Mouse (Mus musculus): Measurements from ENCODE around the gene Epb41. TPM values are rescaled to one million over a fixed set of nuclear protein-coding genes. Genes with fewer than 3 reads are reported as not detected.

Gene Epb41
- total RNA-seq, 2 experiments from 2014 or later, result 16.8 to 24.1 TPM

DNA sequence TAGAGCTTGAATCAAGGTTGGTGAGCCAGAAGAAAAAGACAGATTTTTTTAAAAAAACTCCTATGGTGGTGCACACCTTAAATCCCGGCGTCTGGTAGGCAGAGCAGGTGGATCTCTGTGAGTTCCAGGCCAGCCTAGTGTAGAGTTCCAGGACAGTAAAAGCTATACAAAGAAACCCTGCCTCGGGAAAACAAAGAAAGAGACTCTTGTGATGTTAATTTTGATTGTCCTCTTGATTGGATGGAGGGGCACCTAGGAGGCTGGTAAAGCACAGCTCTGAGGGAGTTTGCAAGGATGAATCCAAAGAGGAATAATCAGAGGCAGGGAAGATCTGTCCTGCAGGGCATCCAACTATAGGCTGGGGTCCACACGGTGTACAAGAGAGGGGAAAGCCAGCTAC lies 56.6 kb downstream of the Epb41 start:
- no peak for DNase-seq (ENCODE audit: extremely low spot score in 1 of 2, low spot score in 1 of 2)

DNA sequence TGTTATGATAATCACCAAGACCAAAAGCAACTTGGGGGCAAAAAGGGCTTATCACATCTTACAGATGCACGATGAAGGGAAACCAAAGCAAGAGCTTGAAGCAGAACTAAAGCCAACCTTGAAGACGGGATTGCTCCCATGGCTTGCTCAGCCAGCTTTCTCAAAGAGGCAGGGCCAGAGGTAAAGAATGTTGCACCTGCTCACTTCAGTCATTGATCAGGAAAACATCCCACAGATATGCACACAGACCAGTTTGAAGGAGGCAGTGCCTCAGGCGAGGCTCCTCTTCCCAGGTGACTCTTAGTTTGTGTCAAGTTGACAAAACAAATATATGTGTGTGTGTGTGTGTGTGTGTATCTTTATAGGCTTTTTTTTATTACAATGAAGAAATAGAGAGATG lies 59.7 kb downstream of the Epb41 start:
- no peak for DNase-seq (ENCODE audit: extremely low spot score in 1 of 2, low spot score in 1 of 2)

DNA sequence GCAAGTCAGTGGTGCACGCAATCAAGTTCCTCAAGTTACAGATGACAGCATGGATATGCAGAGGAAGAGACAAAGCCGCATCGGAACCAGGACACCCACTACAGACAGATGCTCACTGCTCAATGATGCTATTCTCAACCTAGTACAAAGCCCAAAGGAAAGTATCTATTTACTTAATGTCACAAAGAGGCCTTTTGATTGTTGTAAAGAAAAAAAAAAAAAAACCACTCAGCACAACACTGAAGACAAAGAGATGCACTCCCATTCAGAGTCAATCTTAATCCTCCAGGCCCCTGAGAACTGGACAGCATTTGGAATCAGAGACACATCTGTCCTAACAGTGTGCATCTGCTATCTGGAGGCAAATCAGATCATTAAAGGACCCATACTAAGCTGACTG lies 63.5 kb downstream of the Epb41 start:
- no peak for DNase-seq (ENCODE audit: extremely low spot score in 1 of 2, low spot score in 1 of 2)

- DNase-seq (ENCODE audit: extremely low spot score in 1 of 2, low spot score in 1 of 2), result no peak
Observed at GRCm38 (mm10) chr4:132010416-132010815, 64.7 kb downstream of the Epb41 start.

DNA sequence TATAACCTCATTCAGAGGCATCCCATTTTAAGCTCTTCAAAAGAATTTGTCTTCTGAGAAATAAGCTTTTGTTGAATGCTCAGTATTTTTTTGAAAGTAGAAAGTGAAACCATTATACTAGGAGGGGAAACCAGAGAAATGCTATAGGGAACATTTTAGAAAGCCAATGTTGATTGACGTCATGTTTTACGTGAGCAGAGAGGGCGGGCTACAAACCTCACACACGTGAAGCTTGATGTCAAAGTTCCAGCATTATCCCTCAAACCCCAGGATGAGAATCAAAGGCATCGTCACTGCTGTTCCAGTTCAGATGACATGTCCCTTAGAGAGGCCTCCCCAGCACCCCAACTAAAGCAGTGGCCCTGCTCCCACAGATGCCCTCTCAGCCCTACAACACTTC lies 66.9 kb downstream of the Epb41 start:
- DNase-seq (ENCODE audit: extremely low spot score in 1 of 2, low spot score in 1 of 2), result no peak

DNA sequence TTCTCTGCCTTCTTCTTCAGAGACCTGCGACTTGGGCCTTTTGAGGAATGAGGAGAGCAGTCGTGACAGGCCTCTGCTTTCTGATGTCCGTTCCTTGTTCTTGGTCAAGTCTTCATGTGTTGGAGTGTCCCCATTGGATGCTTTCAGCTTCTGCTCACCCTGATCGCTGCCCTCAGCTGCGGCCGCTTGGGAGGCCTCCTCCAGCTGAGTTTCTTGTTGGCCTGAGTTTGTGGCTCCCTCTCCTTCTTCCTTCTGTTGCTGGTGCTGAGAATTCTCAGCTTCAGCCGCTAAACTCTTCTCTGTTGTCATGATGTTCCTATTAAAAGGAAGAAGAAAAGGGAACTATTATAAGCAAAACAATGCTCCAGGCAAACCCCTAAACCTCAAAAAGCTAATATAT lies 68.0 kb downstream of the Epb41 start:
- DNase-seq (ENCODE audit: extremely low spot score in 1 of 2, low spot score in 1 of 2), result no peak

GRCm38 (mm10) chr4:131998641-131999040 lies 76.5 kb downstream of the Epb41 start:
- DNase-seq (ENCODE audit: extremely low spot score in 1 of 2, low spot score in 1 of 2), result no peak

- no peak for DNase-seq (ENCODE audit: extremely low spot score in 1 of 2, low spot score in 1 of 2)
Observed at GRCm38 (mm10) chr4:131997476-131997875, 77.6 kb downstream of the Epb41 start.

GRCm38 (mm10) chr4:131996985-131997384 lies 78.1 kb downstream of the Epb41 start:
- DNase-seq (ENCODE audit: extremely low spot score in 1 of 2, low spot score in 1 of 2), result no peak

DNA sequence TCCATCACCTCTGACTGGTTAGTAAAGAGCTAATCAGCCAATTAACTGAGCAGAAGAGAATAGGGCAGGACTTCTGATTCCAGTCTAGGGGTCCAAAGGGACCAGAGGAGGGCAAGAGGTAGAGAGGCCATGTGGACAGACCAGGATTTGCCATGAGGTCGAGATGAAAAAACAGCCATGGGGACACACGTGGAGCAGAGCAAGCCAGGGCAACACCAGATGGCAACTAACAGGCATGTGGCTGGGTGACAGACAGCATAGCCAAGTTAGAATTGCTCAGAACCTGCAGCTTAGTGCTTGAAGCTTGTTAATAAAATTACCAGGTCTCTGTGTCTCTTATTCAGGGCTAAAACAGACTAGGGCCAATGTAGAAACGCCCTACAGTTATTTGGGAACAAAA lies 81.3 kb downstream of the Epb41 start:
- no peak for DNase-seq (ENCODE audit: extremely low spot score in 1 of 2, low spot score in 1 of 2)

- DNase-seq (ENCODE audit: extremely low spot score in 1 of 2, low spot score in 1 of 2), result no peak
Observed at GRCm38 (mm10) chr4:131982881-131983538, 92.1 kb downstream of the Epb41 start.

- DNase-seq (ENCODE audit: extremely low spot score in 1 of 2, low spot score in 1 of 2), result no peak
Observed at GRCm38 (mm10) chr4:131981755-131982154, 93.4 kb downstream of the Epb41 start.

- DNase-seq (ENCODE audit: extremely low spot score in 1 of 2, low spot score in 1 of 2), result peak; percentile 65 to 91
Observed at GRCm38 (mm10) chr4:131977201-131977600, 97.9 kb downstream of the Epb41 start.

- DNase-seq (ENCODE audit: extremely low spot score in 1 of 2, low spot score in 1 of 2), result peak in 1 of 2 experiments; percentile 7
Observed at GRCm38 (mm10) chr4:131970244-131970853, 104.8 kb downstream of the Epb41 start.

GRCm38 (mm10) chr4:131968873-131969272 lies 106.2 kb downstream of the Epb41 start:
- no peak for DNase-seq (ENCODE audit: extremely low spot score in 1 of 2, low spot score in 1 of 2)

DNA sequence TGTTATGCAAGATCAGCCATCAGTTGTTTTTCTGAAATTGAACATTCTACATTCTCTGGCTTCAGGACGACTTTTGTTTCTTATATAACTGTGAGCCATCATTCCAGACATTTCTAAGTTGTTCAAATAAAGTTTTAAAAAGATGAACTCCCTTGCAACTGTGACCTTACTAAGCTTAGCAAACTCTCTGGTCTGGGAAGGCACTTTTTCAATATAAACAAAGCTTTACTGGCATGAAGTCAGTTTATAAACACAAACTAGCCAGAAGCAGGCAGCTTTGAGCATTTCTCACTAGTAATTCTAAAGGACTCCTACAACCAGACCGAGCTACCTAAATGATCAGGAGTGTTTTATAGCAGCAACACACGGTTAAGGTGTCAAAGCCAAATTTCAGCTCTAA lies 118.0 kb downstream of the Epb41 start:
- no peak for DNase-seq (ENCODE audit: extremely low spot score in 1 of 2, low spot score in 1 of 2)

GRCm38 (mm10) chr4:131950657-131951056 lies 124.5 kb downstream of the Epb41 start:
- no peak for DNase-seq (ENCODE audit: extremely low spot score in 1 of 2, low spot score in 1 of 2)

DNA sequence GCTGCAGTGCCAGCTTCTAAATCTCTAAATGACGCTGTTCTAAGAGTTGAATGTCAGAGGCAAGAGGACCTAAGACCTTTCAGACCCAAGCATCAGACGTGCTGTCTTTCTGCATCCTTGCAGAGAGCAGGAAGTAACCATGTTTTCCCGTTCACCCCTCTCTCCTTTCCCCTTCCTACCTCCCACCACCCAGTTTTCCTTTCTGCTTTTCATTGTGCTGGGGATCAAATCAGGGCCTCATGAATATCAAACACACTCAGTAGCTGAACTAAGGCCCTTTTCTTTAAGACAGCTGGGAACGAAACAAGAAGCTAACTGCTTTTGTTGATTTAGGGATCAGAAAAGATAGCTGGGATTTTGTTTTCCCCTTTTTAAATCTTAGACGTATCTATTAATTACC lies 125.2 kb downstream of the Epb41 start:
- no peak for DNase-seq (ENCODE audit: extremely low spot score in 1 of 2, low spot score in 1 of 2)

DNA sequence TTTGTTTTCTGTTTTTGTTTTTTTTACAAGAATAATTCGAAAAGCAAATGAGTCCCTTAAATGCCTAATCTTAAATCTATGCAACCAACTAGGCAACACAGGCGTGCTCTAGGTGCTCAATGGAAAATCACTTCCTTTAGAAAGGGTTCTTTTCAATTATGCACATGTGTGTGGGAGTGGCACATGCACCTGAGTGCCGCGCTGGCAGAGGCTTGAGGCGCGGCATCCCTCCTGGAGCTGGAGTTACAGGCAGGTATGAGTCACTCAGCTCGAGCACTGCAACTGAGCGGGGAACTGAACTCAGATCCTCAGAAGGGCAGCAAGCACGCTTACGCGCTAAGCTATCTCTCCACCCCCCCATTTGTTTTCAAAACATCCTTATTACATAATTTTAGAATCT lies 127.3 kb downstream of the Epb41 start:
- no peak for DNase-seq (ENCODE audit: extremely low spot score in 1 of 2, low spot score in 1 of 2)

- DNase-seq (ENCODE audit: extremely low spot score in 1 of 2, low spot score in 1 of 2), result no peak
Observed at GRCm38 (mm10) chr4:131940846-131941245, 134.3 kb downstream of the Epb41 start.

DNA sequence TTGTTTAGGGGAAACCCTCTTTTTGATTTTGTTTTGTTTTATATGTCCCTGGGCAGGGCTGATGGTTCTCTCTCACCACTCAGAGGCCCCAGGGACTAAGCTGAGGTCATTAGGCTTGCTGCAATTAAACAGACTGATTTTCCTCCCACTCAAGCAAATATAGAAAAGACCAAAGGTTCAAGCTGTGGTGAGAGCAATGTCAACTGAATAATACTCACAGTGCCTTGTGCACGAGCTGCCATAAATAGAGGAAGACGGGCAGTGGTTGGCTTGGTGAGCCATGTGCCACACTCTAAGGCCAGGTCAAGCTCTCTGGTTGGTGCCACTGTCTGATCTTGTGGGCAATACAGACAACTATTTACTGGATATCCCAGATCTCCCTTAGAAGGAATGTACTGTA lies 135.7 kb downstream of the Epb41 start:
- no peak for DNase-seq (ENCODE audit: extremely low spot score in 1 of 2, low spot score in 1 of 2)

DNA sequence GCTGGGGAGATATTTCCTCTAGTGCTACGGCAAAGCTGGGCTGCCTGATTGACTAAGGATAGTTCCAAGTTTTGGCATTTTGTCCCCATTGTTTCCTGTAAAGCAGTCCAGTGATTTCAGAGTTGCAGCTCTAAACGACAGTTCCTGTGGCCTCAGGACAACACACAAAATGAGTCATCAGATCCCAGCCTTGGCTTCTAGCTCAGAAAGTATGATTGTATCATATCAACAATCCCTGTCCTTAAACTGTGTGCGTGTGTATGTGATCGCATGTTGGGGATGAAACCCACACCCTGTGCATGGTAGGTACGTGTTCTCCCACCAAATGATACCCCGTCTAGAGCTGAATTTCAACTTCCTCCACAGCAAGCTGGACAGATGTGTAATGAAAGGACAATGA lies 146.0 kb downstream of the Epb41 start:
- no peak for DNase-seq (ENCODE audit: extremely low spot score in 1 of 2, low spot score in 1 of 2)
